Mouse (Mus musculus) testis, adult 2 months (tissue): Measurements from ENCODE around the gene Spsb4. TPM values are rescaled to one million over a fixed set of nuclear protein-coding genes. Genes with fewer than 3 reads are reported as not detected.
A peak's percentile ranks its signal among the peaks of the same experiment; 100 is the strongest.

Experiments used
- H3K27ac ChIP-seq: fragments of 200-500 bp; 2 replicates; pipeline ENCODE4 v1.5.1; 2012; ENCODE audit warnings: low read depth, low read length; ENCODE audit not compliant: control insufficient read depth, insufficient read depth
- H3K27me3 ChIP-seq: fragments of 200-500 bp; 2 replicates; pipeline ENCODE4 v1.6.1; 2012; ENCODE audit warnings: mild to moderate bottlenecking, low read length, moderate library complexity; ENCODE audit not compliant: control insufficient read depth, insufficient read depth
- H3K36me3 ChIP-seq: fragments of 200-500 bp; 2 replicates; pipeline ENCODE4 v1.6.1; 2012; ENCODE audit warnings: mild to moderate bottlenecking, low read length; ENCODE audit not compliant: control insufficient read depth, insufficient read depth
- H3K4me1 ChIP-seq: fragments of 200-500 bp; 2 replicates; pipeline ENCODE4 v1.6.1; 2012; ENCODE audit warnings: low read length; ENCODE audit not compliant: control insufficient read depth, insufficient read depth
- H3K4me3 ChIP-seq: fragments of 200-500 bp; 2 replicates; pipeline ENCODE4 v1.5.1; 2012; ENCODE audit warnings: low read depth, mild to moderate bottlenecking, low read length, moderate library complexity, mixed read lengths; ENCODE audit not compliant: control insufficient read depth
- CTCF ChIP-seq: fragments of 200-500 bp; IDR thresholded peaks from 2 replicates; pipeline ENCODE4 v1.5.1; 2012; ENCODE audit warnings: low read depth, mild to moderate bottlenecking, inconsistent platforms, low read length, moderate library complexity; ENCODE audit not compliant: control insufficient read depth, insufficient read depth, insufficient replicate concordance
- POLR2A ChIP-seq: fragments of 200-500 bp; IDR thresholded peaks from 2 replicates; pipeline ENCODE4 v1.6.1; 2012; ENCODE audit warnings: low read depth, mild to moderate bottlenecking, inconsistent platforms, low read length, moderate library complexity; ENCODE audit not compliant: control insufficient read depth
- polyA plus RNA-seq: library from polyadenylated mRNA; depleted of rRNA; stranded (reverse); fragments of >200 nt; gene quantifications from 2 replicates; pipeline ENCODE4 v1.2.3, GENCODE M21; 2012; rRNA removed

Gene Spsb4
- polyA plus RNA-seq: 0.72 and 0.91 TPM in 2 replicates

GRCm38 (mm10) chr9:97018677-97019147, at the start of gene Spsb4:
Gene Spsb4, minus strand, starts transcription at chr9:97018843.
- H3K27me3 ChIP-seq: no peaks in the 10 kb centered on the region; the same call in 1 of the 2 replicates
- H3K4me3 ChIP-seq: peak within 1 kb of the TSS; percentile 26
- TF ChIP-seq POLR2A: peak; percentile 11; the same call in 1 of the 2 replicates
- no peak for TF ChIP-seq CTCF
- peaks cover 12% of the 10 kb centered on the region for H3K4me1 ChIP-seq
- no peak within 1 kb of the TSS for H3K27ac ChIP-seq
- H3K36me3 ChIP-seq: no peaks in the 10 kb centered on the region

DNA sequence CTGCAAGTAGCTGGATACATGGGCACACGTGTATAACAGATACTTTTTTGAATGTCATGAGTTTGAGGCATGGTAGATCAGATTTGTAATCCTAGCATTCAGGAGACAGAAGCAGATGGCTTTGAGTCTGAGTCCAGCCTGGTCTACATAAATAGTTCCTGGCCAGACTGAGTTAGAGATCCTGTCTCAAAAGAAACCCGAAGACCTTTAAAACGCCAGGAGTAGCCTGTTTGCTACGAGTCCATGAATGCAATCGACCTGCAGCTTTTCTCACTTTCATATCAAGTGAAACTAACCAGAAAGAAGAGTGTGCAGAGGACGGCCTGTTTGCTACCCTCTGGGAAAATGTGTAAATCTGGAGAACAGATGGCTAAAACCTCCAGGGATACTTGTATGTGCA, 49.1 kb upstream of the Spsb4 start:
- H3K27me3 ChIP-seq: no peaks in the 10 kb centered on the region
- no peaks in the 10 kb centered on the region for H3K36me3 ChIP-seq
- no peak overlapping the region for H3K27ac ChIP-seq
- no peaks in the 10 kb centered on the region for H3K4me1 ChIP-seq
- H3K4me3 ChIP-seq: no peak overlapping the region
- TF ChIP-seq POLR2A (no peak), CTCF (no peak)

DNA sequence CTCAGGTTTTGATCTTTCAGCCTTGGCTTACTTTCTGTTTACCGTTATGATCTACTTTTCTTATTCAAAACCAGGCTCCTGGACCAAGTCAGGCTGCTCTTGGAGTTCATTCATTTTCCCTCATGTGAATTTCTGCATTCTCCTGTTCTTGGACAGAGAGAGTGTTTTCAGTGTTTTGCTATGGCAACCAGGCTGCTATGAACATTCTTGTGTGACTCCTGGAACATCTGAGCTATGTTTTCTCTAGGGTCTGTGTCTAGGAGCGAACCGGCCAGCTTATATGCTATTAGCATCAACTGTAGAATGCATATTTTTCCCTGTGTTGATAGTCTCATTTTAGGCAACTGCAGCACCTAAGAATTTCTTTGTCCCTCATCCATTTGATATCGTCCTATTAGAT, 47.2 kb upstream of the Spsb4 start:
- no peaks in the 10 kb centered on the region for H3K27me3 ChIP-seq
- H3K4me3 ChIP-seq: no peak overlapping the region
- TF ChIP-seq POLR2A: no peak
- TF ChIP-seq CTCF: no peak
- H3K36me3 ChIP-seq: no peaks in the 10 kb centered on the region
- H3K4me1 ChIP-seq: no peaks in the 10 kb centered on the region
- no peak overlapping the region for H3K27ac ChIP-seq

DNA sequence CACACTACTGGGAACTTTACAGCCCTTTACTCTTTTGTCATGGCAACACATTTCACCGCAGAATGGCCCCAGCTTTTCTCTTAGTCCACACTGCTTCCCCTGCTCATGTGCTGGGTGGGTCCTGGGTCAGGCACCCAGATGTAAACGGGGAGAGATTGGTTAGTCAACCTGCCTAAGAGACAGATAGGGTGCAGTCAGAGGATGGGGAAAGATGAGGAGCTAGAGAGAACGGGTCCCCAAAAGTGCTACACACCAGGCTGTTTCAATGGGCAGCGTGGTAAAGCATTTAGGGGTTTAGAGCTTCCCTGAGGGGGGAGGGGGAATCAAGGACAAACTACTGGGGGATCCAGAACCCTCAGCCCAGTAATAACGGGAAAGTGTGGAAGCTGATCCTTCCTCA, 46.6 kb upstream of the Spsb4 start:
- no peak overlapping the region for H3K4me3 ChIP-seq
- no peaks in the 10 kb centered on the region for H3K4me1 ChIP-seq
- no peaks in the 10 kb centered on the region for H3K27me3 ChIP-seq
- no peak overlapping the region for H3K27ac ChIP-seq
- TF ChIP-seq POLR2A (no peak), CTCF (no peak)
- no peaks in the 10 kb centered on the region for H3K36me3 ChIP-seq

DNA sequence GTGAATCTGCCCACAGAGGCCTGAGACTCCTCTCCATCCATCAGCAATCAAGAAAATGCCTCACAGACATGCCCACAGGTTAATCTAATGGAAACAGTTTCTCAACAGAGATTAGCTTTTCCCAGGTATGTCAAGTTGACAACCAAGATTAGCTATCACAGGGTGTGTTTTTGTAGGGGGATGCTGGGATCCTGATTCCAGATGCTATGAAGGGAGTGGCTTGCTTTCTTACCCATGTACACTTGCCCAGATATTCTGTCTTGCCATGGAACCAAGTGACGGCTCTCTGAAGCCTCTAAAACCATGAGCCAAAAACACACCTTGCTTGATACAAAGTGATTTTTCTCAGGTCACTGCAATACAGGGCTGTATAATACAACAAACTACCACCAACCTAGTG, 45.5 kb upstream of the Spsb4 start:
- Histone ChIP-seq H3K36me3 (no peaks in the 10 kb centered on the region), H3K27ac (no peak overlapping the region), H3K4me1 (no peaks in the 10 kb centered on the region), H3K4me3 (no peak overlapping the region), H3K27me3 (no peaks in the 10 kb centered on the region)
- no peak for TF ChIP-seq CTCF
- no peak for TF ChIP-seq POLR2A

DNA sequence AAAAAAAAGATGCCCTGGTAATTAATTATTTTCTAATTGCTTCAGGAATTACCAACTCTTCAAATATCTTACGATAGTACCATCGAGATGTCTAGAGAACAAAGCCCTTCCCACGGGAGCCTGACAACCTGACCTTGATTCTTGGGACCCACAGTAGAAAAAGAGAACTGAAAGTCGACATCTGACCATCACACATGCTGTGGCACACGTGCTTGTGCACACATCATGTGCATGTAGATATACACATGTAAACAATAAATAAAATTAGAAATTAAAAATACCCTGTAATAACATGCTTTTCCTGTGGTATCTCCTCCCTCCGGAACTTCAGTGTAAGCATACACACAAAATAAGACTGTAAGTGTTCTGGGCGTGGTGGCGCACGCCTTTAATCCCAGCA, 43.1 kb upstream of the Spsb4 start:
- no peak for TF ChIP-seq POLR2A
- TF ChIP-seq CTCF: no peak
- Histone ChIP-seq H3K36me3 (no peaks in the 10 kb centered on the region), H3K27me3 (no peaks in the 10 kb centered on the region), H3K4me3 (no peak overlapping the region), H3K4me1 (peaks cover 3% of the 10 kb centered on the region; the same call in 1 of the 2 replicates), H3K27ac (no peak overlapping the region)

GRCm38 (mm10) chr9:97056541-97057338, 38.1 kb upstream of the Spsb4 start:
- Histone ChIP-seq H3K4me1 (peaks cover 3% of the 10 kb centered on the region; the same call in 1 of the 2 replicates), H3K27ac (no peak overlapping the region), H3K27me3 (no peaks in the 10 kb centered on the region), H3K36me3 (no peaks in the 10 kb centered on the region), H3K4me3 (no peak overlapping the region; the same call in 1 of the 2 replicates)
- TF ChIP-seq CTCF (no peak), POLR2A (no peak)

DNA sequence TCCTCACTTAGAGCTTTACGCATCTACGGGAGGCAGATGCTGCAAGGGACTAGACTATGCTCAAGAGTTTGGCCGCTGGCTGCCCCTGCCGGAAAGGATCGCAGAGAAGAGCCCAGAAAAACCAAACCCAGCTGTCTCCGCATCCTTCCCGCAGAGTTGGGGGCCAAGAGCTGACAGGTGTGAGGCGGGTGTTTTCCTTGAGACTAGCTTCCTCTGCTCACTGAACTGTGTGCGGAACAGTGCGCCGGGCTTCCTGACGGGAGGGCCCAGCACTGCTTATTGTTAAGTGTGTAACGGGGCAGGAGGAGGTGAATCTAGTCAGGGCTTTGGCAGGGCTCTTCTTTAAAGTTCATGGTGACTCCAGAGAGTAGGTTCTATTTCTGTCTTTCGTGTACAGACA, 37.3 kb upstream of the Spsb4 start:
- TF ChIP-seq POLR2A (no peak), CTCF (no peak)
- Histone ChIP-seq H3K27ac (no peak overlapping the region), H3K27me3 (no peaks in the 10 kb centered on the region), H3K36me3 (no peaks in the 10 kb centered on the region), H3K4me3 (no peak overlapping the region), H3K4me1 (peaks cover 3% of the 10 kb centered on the region; the same call in 1 of the 2 replicates)
